Mouse (Mus musculus): ENCODE data around the gene Defb42. TPM values are rescaled to one million over a fixed set of nuclear protein-coding genes. Genes with fewer than 3 reads are reported as not detected.

Defb42 gene
- polyA plus RNA-seq (2012; rRNA removed), result 0.36 and 0.44 TPM in 2 replicates

- DNase-seq (ENCODE audit: extremely low spot score in 1 of 2, low spot score in 1 of 2), result no peak
Observed at GRCm38 (mm10) chr14:63046691-63047090, at the start of gene Defb42. Gene Defb42 (plus strand): TSS chr14:63046991.

- no peak for DNase-seq (ENCODE audit: extremely low spot score in 1 of 2, low spot score in 1 of 2)
Observed at GRCm38 (mm10) chr14:62997777-62998176, 49.0 kb upstream of the Defb42 start, which contains the start of gene Defb47. Gene Defb47 (plus strand): TSS chr14:62998077.

DNA sequence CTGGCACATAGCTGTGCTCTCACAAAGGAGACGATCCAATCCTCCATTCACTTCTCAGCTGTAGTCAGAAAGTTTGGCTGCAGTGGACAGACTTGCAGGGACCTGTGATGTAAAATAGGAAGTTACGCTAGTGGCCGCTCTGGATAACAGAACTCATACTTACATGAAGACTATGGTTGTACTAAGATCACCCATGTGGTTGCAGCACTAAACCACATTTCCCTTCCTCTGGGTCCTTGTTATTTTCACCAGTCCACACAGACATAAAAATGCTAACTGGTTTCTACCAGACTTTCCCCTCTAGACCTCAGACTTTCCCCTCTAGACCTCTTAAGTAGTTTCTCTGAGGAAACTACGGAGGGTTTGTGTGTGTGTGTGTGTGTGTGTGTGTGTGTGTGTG is 47.8 kb upstream of the Defb42 start:
- DNase-seq (ENCODE audit: extremely low spot score in 1 of 2, low spot score in 1 of 2), result no peak

- DNase-seq (ENCODE audit: extremely low spot score in 1 of 2, low spot score in 1 of 2), result no peak
Observed at GRCm38 (mm10) chr14:63002588-63002987, 44.2 kb upstream of the Defb42 start.

GRCm38 (mm10) chr14:63011471-63011870 is 35.3 kb upstream of the Defb42 start, which contains the start of gene Defb43:
Gene Defb43 (plus strand): TSS chr14:63011771.
- DNase-seq (ENCODE audit: extremely low spot score in 1 of 2, low spot score in 1 of 2), result no peak

- DNase-seq (ENCODE audit: extremely low spot score in 1 of 2, low spot score in 1 of 2), result no peak
Observed at GRCm38 (mm10) chr14:63013082-63013481, 33.7 kb upstream of the Defb42 start.

DNA sequence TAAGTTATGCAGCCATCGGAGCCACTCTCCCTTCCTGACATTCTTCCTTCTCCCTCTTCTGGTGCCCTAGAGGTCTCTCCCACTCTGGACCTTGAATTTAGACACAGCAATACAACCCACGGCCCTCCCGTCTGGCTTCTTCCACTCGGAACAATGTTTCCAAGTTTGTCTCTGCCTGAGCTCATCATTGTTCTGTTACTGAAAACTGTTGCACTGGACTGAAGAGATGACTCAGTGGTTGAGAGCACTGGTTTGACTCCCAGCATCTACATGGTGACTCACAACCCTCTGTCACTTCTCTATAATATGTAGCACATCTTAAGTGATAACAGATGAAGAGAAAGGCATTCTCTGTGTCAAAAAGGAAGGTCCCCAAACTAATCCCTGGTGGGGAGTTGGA is 32.1 kb upstream of the Defb42 start:
- peak in 1 of 2 experiments; percentile 10 for DNase-seq (ENCODE audit: extremely low spot score in 1 of 2, low spot score in 1 of 2)

GRCm38 (mm10) chr14:63020524-63021156 is 26.2 kb upstream of the Defb42 start:
- peak; percentile 44 to 57 for DNase-seq (ENCODE audit: extremely low spot score in 1 of 2, low spot score in 1 of 2)

- no peak for DNase-seq (ENCODE audit: extremely low spot score in 1 of 2, low spot score in 1 of 2)
Observed at GRCm38 (mm10) chr14:63049910-63050370, 3.1 kb downstream of the Defb42 start, which contains the start of gene Defb30. Gene Defb30 (minus strand): TSS chr14:63049960.

- DNase-seq (ENCODE audit: extremely low spot score in 1 of 2, low spot score in 1 of 2), result peak in 1 of 2 experiments; percentile 60
Observed at GRCm38 (mm10) chr14:63050769-63051168, 4.0 kb downstream of the Defb42 start.

- DNase-seq (ENCODE audit: extremely low spot score in 1 of 2, low spot score in 1 of 2), result peak; percentile 7 to 39
Observed at GRCm38 (mm10) chr14:63054729-63055128, 7.9 kb downstream of the Defb42 start.

- DNase-seq (ENCODE audit: extremely low spot score in 1 of 2, low spot score in 1 of 2), result no peak
Observed at GRCm38 (mm10) chr14:63060361-63060760, 13.6 kb downstream of the Defb42 start.

- no peak for DNase-seq (ENCODE audit: extremely low spot score in 1 of 2, low spot score in 1 of 2)
Observed at GRCm38 (mm10) chr14:63062184-63062583, 15.4 kb downstream of the Defb42 start.

DNA sequence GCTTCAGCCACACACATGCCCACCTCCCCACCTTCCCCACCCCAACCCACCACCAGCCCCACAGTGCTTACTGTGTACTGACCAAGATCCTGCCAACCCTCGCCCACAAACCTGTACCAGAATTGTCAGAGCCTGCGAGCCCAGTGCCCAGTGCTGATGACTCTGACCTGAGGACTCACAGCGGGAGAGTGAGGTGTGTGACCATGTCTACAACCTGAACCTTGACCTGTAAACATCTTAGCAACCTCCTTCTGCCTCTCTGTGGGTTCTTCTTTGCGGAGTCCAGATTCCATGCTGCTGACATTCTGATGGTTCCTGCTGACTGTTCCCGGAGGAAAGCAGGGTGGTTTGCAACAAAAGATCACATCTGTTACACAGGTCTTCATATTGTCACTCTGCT is 18.6 kb downstream of the Defb42 start:
- DNase-seq (ENCODE audit: extremely low spot score in 1 of 2, low spot score in 1 of 2), result no peak

DNA sequence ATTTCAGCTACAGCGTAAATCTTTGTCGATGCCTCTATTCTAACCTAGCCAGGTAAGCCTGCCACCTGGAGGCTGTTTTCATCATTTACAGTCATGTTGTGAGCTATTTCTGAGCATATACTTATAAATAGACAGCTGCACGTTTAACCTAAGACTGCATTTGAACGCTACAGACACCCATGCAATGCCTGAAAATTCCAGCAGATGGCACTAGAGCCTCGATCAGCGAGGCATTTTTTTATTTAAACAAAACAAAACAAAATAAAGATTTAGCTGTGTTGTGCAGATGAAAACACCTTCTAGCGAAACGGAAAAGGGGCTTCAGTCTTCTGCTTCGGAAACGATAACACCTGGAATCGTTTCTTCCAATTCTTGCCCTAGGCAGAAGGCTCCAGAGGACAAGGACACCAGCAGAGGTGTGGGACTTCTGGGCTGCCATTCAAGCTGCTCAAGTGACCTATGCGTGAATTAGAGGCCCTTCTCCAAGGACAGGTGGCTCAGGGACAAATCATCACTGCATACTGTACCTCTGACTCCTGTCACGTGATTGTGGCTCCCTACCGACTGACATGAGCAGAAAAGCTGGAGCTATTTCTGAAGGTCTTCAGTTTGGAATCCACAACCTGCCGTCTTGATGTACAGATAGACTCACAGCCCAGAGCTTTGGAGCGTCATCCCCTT is 20.0 kb downstream of the Defb42 start:
- DNase-seq (ENCODE audit: extremely low spot score in 1 of 2, low spot score in 1 of 2), result peak; percentile 8 to 82

- no peak for DNase-seq (ENCODE audit: extremely low spot score in 1 of 2, low spot score in 1 of 2)
Observed at GRCm38 (mm10) chr14:63067708-63068107, 20.9 kb downstream of the Defb42 start.

Other genes starting within 250 kb of the Defb42 start
- 11.9 and 12.4 TPM in 2 replicates for gene Wdfy2, start 209.3 kb upstream of the Defb42 start, polyA plus RNA-seq (2012; rRNA removed)
- not detected in 2 replicates for gene Defb48, start 62.5 kb upstream of the Defb42 start, polyA plus RNA-seq (2012; rRNA removed)
- 0.76 TPM in 1 of 2 replicates, not detected in the other for gene Defb47, start 48.9 kb upstream of the Defb42 start, polyA plus RNA-seq (2012; rRNA removed)
- not detected in 2 replicates for gene Defb43, start 35.2 kb upstream of the Defb42 start, polyA plus RNA-seq (2012; rRNA removed)
- not detected in 2 replicates for gene Defb30, start 3.0 kb downstream of the Defb42 start, polyA plus RNA-seq (2012; rRNA removed)

Measured in frontal cortex, adult 2 months (tissue).